Mouse (Mus musculus) lung, postnatal 0 days (tissue): ENCODE data around the gene Vmn1r82. TPM values are rescaled to one million over a fixed set of nuclear protein-coding genes. Genes with fewer than 3 reads are reported as not detected.

Experiments used
- ATAC-seq: fragments of 200-750 bp; cut with Nextera tagmentation; 2 replicates; pipeline ENCODE4 v1.8.0; 2017; ENCODE audit warnings: moderate library complexity
- DNase-seq: peaks from one replicate; pipeline ENCODE4 v3.0.0-alpha.2; 2016; ENCODE audit warnings: low spot score
- H3K27ac ChIP-seq: fragments of 300-500 bp; sonication (generic); 2 replicates; pipeline ENCODE4 v1.5.1; 2014; ENCODE audit warnings: antibody characterized with exemption, mild to moderate bottlenecking, low read length, mixed read lengths
- H3K27me3 ChIP-seq: fragments of 300-500 bp; sonication (generic); replicated peaks from 2 replicates; pipeline ENCODE4 v1.6.1; 2014; ENCODE audit warnings: low read length, mixed read lengths; ENCODE audit not compliant: insufficient read depth
- H3K36me3 ChIP-seq: fragments of 300-500 bp; sonication (generic); 2 replicates; pipeline ENCODE4 v1.6.1; 2014; ENCODE audit warnings: low read length, mixed read lengths; ENCODE audit not compliant: insufficient read depth
- H3K4me1 ChIP-seq: fragments of 300-500 bp; sonication (generic); 2 replicates; pipeline ENCODE4 v1.6.1; 2014; ENCODE audit warnings: antibody characterized with exemption, low read depth, low read length, mixed read lengths; ENCODE audit not compliant: insufficient read depth
- H3K4me2 ChIP-seq: fragments of 300-500 bp; sonication (generic); replicated peaks from 2 replicates; pipeline ENCODE4 v1.6.1; 2014; ENCODE audit warnings: low read depth, mild to moderate bottlenecking, low read length, moderate library complexity, mixed read lengths
- H3K4me3 ChIP-seq: fragments of 300-500 bp; sonication (generic); 2 replicates; pipeline ENCODE4 v1.5.1; 2014; ENCODE audit warnings: low read depth, low read length
- H3K9ac ChIP-seq: fragments of 300-500 bp; sonication (generic); replicated peaks from 2 replicates; pipeline ENCODE4 v1.6.1; 2014; ENCODE audit warnings: low read depth, mild to moderate bottlenecking
- H3K9me3 ChIP-seq: fragments of 300-500 bp; sonication (generic); 2 replicates; pipeline ENCODE4 v1.6.1; 2016; ENCODE audit warnings: low read length, mixed read lengths
- CTCF ChIP-seq: IDR thresholded peaks from 2 replicates; pipeline ENCODE4 v1.5.1; 2016; ENCODE audit warnings: antibody characterized with exemption, mild to moderate bottlenecking
- EP300 ChIP-seq: IDR thresholded peaks from 2 replicates; pipeline ENCODE4 v1.6.1; 2016; ENCODE audit warnings: antibody characterized with exemption, mild to moderate bottlenecking, control low read depth
- WGBS: fragments of 180-500 bp; shearing (Covaris S2); extraction: QIAGEN DNeasy Blood & Tissue Kit; methylation state at CpG from one replicate; pipeline ENCODE4 v1.1.7; 2014; 5-methylcytosine and 5-hydroxymethylcytosine counted together
- polyA plus RNA-seq: library from polyadenylated mRNA; unstranded; fragments of >200 nt; fragmentation: Nextera tagmentation; extraction: Ambion mirVana; gene quantifications from 2 replicates; pipeline ENCODE4 v1.2.1, GENCODE M21; 2015

The Vmn1r82 gene
- not detected in 2 replicates for polyA plus RNA-seq

DNA sequence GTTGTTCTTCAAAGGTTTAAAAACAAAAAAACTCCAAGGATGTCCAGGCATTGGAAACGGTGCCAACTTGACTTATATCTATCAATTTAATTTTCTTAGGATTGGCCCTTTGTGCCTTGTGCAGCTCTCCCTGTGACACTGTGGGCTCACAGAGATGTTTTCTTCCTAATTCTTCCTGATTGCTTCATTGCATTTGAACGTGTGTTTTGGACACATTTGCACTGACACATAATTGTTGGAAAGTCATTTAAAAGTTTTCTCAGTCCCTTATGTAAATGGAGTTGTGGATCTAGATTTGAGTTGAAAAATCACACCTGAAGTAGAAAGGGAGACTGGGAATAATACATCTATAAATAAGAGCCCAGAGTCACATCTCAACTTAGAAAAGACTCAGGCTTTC lies at the start of gene Vmn1r82:
TSS of gene Vmn1r82 (plus strand) at position 301 of the 400 bp plus-strand sequence.
- Histone ChIP-seq H3K4me1 (no peaks in the 10 kb centered on the region), H3K4me3 (no peak within 1 kb of the TSS), H3K27me3 (no peaks in the 10 kb centered on the region), H3K36me3 (no peaks in the 10 kb centered on the region), H3K9me3 (no peaks in the 10 kb centered on the region; the same call in 1 of the 2 replicates), H3K27ac (no peak within 1 kb of the TSS), H3K4me2 (no peak within 1 kb of the TSS), H3K9ac (no peak within 1 kb of the TSS)
- TF ChIP-seq CTCF (no peak), EP300 (no peak)
- DNase-seq (no peak), ATAC-seq (no peak)
- WGBS, result 51% methylated on average over 2 of the region's 2 CpGs

- no peak for ATAC-seq
- no peak for DNase-seq
- Histone ChIP-seq H3K4me3 (no peak within 1 kb of the TSS), H3K27ac (no peak within 1 kb of the TSS), H3K9me3 (no peaks in the 10 kb centered on the region), H3K36me3 (no peaks in the 10 kb centered on the region), H3K27me3 (no peaks in the 10 kb centered on the region), H3K9ac (no peak within 1 kb of the TSS), H3K4me2 (no peak within 1 kb of the TSS), H3K4me1 (no peaks in the 10 kb centered on the region)
- TF ChIP-seq CTCF (no peak), EP300 (no peak)
- WGBS, result 69% methylated on average over 1 of the region's 1 CpGs
Observed at GRCm38 (mm10) chr7:12268169-12268568, 32.1 kb upstream of the Vmn1r82 start, which contains the start of gene Vmn1r81. TSS of gene Vmn1r81 (minus strand) at chr7:12268269.

GRCm38 (mm10) chr7:12329381-12329780 lies 29.2 kb downstream of the Vmn1r82 start, which contains the start of gene Vmn1r83:
TSS of gene Vmn1r83 (minus strand) at chr7:12329481.
- H3K36me3 ChIP-seq, result no peaks in the 10 kb centered on the region
- H3K4me1 ChIP-seq, result no peaks in the 10 kb centered on the region
- H3K27me3 ChIP-seq, result no peaks in the 10 kb centered on the region
- H3K9me3 ChIP-seq, result no peaks in the 10 kb centered on the region
- no peak within 1 kb of the TSS for H3K4me3 ChIP-seq
- no peak for ATAC-seq
- DNase-seq, result no peak
- TF ChIP-seq CTCF, result no peak
- no peak for TF ChIP-seq EP300
- no peak within 1 kb of the TSS for H3K9ac ChIP-seq
- 79% methylated on average over 2 of the region's 2 CpGs for WGBS
- no peak within 1 kb of the TSS for H3K4me2 ChIP-seq
- H3K27ac ChIP-seq, result no peak within 1 kb of the TSS

Other genes starting within 250 kb of the Vmn1r82 start
- not detected in 2 replicates for gene Vmn1r78, start 150.2 kb upstream of the Vmn1r82 start, polyA plus RNA-seq
- not detected in 2 replicates for gene Vmn1r79, start 129.2 kb upstream of the Vmn1r82 start, polyA plus RNA-seq
- not detected in 2 replicates for gene Vmn1r80, start 111.1 kb upstream of the Vmn1r82 start, polyA plus RNA-seq
- gene Vmn1r81, start 32.2 kb upstream of the Vmn1r82 start, polyA plus RNA-seq, result not detected in 2 replicates
- gene Vmn1r83, start 29.1 kb downstream of the Vmn1r82 start, polyA plus RNA-seq, result not detected in 2 replicates
- gene Vmn1r84, start 68.8 kb downstream of the Vmn1r82 start, polyA plus RNA-seq, result not detected in 2 replicates
- 2.5 TPM in 2 replicates for gene Zfp551, start 122.3 kb downstream of the Vmn1r82 start, polyA plus RNA-seq
- gene Zfp606, start 177.9 kb downstream of the Vmn1r82 start, polyA plus RNA-seq, result 9.7 and 10.1 TPM in 2 replicates
- gene 2900092C05Rik, start 212.1 kb downstream of the Vmn1r82 start, polyA plus RNA-seq, result not detected in 2 replicates